Mouse (Mus musculus) bone marrow, adult 2 months (tissue): ENCODE measurements around the gene Dbndd2. TPM values are rescaled to one million over a fixed set of nuclear protein-coding genes. Genes with fewer than 3 reads are reported as not detected.

ENCODE experiments used
- H3K27ac ChIP-seq: fragments of 200-500 bp; 2 replicates; pipeline ENCODE4 v1.5.1; 2012; ENCODE audit warnings: low read depth, mild to moderate bottlenecking, control low read depth, inconsistent platforms, low read length; ENCODE audit not compliant: control insufficient read depth, poor library complexity, insufficient read depth
- H3K4me1 ChIP-seq: fragments of 200-500 bp; 2 replicates; pipeline ENCODE4 v1.6.1; 2011; ENCODE audit warnings: low read length; ENCODE audit not compliant: control insufficient read depth, insufficient read depth
- H3K4me3 ChIP-seq: fragments of 200-500 bp; replicated peaks from 2 replicates; pipeline ENCODE3; 2011; ENCODE audit warnings: mild to moderate bottlenecking, low read depth, low read length, control low read depth; ENCODE audit not compliant: control insufficient read depth
- CTCF ChIP-seq: fragments of 200-500 bp; IDR thresholded peaks from 2 replicates; pipeline ENCODE4 v1.5.1; 2011; ENCODE audit warnings: low read length, control low read depth; ENCODE audit not compliant: control insufficient read depth, insufficient read depth
- POLR2A ChIP-seq: fragments of 200-500 bp; IDR thresholded peaks from 2 replicates; pipeline ENCODE4 v1.6.1; 2011; ENCODE audit warnings: low read depth, mild to moderate bottlenecking, control low read depth, low read length, borderline replicate concordance; ENCODE audit not compliant: control insufficient read depth
- WGBS: fragments of 180-500 bp; shearing (Covaris S2); methylation state at CpG from one replicate; pipeline ENCODE4 v1.1.7; 2018; 5-methylcytosine and 5-hydroxymethylcytosine counted together
- polyA plus RNA-seq: library from polyadenylated mRNA; stranded (reverse); fragments of >200 nt; gene quantifications from 2 replicates; pipeline ENCODE4 v1.2.4, GENCODE M21; 2011; ENCODE audit warnings: low replicate concordance; ENCODE audit not compliant: missing spikeins, insufficient read depth, insufficient read length

Gene Dbndd2
- polyA plus RNA-seq, 1 experiment, result 7.5 TPM

DNA sequence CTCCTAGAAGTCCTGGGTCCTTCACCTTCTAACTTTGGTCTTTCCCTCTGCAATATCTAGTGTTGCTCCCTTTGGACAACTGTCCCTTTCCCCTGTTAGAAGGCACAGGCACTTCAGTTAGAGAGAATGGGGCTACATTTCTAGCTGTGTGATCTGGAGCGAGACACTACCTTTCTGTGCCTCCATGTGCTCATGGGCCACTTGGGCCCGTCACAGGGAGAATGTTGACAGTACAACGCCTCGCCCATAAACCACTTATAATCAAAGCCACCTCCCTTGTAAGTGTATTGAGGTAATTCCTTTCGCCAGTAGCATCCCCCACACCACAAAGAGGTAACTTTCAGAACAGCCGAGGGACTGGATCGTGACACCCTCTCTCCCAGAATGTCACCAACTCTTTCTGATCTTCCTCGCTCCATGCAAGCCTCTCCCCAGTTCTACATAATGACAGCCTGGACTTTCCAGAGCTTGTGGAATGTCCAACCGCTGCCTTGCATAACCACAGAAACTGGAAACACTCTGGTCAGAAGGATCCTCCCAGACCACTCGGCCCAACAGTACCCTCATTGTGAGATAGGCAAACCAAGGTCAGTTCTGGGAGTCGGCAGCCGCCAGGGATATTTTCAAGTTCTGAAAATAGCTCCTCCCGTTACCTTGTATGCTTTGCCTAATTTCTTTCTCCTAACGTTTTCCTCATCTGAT is 36.4 kb upstream of the Dbndd2 start:
- TF ChIP-seq CTCF (no peak), POLR2A (no peak)
- H3K4me3 ChIP-seq, result no peak overlapping the region
- 87% methylated on average over 14 of the region's 14 CpGs for WGBS
- H3K4me1 ChIP-seq, result no peaks in the 10 kb centered on the region
- no peak overlapping the region for H3K27ac ChIP-seq

DNA sequence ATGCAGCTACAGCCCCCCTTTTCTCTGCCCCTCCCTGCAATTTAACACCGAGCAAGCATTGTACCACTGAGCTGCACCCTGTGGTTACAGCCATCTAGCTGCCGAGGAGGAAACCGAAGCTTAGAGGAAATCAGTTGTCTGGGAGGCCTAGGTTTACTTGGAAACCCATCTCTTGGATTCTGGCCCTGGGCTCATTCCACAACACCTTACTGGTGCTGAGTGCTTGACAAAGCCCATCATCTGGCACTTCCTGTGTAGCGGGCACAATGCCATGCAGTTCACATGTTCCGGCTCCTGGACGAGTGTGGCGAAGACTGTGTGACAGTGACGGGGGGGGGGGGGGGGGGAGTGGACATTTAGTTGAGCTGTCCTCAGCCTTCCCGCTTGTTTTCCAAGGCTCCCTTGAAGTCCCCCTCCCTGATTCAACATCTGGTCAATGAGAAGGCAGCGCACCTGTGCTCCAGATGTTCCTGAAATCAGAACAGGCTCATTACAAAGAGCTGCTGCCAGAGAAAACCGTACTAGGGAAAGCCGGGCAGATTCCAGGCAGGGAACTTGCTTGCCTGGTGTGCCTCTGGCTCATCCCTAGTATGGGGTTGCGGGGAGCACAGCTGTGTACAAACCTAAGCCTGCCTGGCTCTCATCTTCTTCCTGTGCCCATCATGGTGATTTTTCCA is 33.8 kb upstream of the Dbndd2 start:
- 36% methylated on average over 13 of the region's 13 CpGs for WGBS
- H3K27ac ChIP-seq, result no peak overlapping the region
- TF ChIP-seq CTCF (no peak), POLR2A (no peak)
- H3K4me1 ChIP-seq, result no peaks in the 10 kb centered on the region; the same call in 1 of the 2 replicates
- H3K4me3 ChIP-seq, result no peak overlapping the region

DNA sequence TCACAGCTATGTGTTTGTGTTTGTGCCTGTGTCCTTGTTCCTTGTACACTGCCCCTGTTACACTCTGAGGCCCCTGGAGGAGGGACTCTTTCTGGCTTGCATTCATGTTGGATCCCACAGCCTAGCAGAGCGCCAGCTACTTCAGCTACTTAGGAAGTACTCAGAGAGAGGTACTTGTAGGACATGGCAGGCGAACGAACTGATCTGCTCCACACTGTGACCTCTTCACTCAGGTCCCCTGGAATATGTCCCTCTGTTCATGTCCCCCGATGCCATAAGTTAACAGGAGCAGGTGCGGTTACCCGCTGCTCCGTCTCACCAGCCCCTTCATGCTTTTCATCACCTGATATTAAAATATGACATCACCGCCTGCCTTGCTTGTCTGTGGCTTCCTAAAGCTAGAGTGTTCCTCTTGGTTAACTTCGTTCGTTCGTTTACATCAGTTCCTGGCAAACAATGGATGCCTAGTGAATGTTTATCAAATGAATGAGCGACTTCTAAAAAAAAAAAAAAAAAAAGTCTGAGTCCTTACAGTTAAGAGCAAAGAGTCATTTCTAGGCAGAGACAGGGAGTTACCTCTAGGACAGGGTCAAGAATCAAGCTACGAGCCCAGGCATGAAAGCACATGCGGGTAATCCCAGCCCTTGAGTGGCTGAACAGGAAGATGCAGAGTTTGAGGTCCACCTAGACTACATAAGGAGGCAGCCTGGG is 32.7 kb upstream of the Dbndd2 start:
- Histone ChIP-seq H3K4me3 (no peak overlapping the region), H3K4me1 (no peaks in the 10 kb centered on the region; the same call in 1 of the 2 replicates), H3K27ac (no peak overlapping the region)
- TF ChIP-seq POLR2A (no peak), CTCF (no peak)
- 73% methylated on average over 14 of the region's 14 CpGs for WGBS

DNA sequence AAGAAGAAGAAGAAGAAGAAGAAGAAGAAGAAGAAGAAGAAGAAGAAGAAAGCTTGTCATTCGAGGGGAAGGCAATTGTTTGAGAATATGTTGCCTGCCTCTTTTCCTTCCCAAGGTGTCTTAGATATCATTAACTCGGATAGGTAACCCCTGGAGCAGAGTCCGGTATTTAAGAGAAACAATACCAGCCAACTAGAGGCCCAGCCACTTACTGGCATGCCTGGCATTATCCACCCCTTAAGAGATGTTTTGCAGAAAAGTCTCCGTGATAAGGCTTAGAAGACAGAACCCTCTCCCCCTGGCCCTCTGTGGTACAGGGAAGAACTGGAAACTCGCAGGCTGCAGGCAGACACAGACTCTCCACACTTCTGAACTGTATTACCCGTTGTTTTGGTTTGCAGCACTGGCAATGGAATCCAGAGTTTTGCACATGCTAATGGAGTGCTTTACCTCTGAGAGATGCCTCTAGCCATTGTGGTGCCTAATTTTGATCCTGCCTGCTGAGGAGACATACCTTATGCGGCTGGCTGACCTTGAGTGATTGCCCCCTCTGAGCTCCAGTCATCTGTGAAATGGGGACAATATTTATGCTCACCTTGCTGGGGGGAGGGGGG is 31.9 kb upstream of the Dbndd2 start:
- TF ChIP-seq POLR2A (no peak), CTCF (no peak)
- Histone ChIP-seq H3K27ac (no peak overlapping the region), H3K4me3 (no peak overlapping the region), H3K4me1 (peaks cover 2% of the 10 kb centered on the region; the same call in 1 of the 2 replicates)
- 70% methylated on average over 7 of the region's 7 CpGs for WGBS

DNA sequence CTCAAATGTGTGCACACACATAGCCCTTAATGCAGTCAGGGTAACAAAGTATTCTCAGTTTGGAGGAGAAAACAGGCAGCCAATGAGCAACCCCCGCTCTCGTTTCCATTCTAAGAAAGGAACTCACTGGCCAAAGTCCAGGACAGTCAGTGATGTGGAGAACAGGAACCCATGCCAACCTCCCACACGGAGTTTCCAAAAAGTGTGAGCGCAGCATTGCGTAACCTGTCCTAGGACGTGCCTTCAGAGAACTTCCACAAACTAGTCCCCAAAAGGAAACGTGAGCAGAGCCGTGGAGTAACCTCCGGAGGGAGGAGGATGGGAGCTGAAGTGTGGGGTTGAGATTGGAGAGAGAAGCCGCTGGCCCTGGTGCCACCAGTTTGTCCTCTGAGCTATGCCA is 31.1 kb upstream of the Dbndd2 start:
- TF ChIP-seq CTCF, result no peak
- no peak for TF ChIP-seq POLR2A
- no peak overlapping the region for H3K27ac ChIP-seq

DNA sequence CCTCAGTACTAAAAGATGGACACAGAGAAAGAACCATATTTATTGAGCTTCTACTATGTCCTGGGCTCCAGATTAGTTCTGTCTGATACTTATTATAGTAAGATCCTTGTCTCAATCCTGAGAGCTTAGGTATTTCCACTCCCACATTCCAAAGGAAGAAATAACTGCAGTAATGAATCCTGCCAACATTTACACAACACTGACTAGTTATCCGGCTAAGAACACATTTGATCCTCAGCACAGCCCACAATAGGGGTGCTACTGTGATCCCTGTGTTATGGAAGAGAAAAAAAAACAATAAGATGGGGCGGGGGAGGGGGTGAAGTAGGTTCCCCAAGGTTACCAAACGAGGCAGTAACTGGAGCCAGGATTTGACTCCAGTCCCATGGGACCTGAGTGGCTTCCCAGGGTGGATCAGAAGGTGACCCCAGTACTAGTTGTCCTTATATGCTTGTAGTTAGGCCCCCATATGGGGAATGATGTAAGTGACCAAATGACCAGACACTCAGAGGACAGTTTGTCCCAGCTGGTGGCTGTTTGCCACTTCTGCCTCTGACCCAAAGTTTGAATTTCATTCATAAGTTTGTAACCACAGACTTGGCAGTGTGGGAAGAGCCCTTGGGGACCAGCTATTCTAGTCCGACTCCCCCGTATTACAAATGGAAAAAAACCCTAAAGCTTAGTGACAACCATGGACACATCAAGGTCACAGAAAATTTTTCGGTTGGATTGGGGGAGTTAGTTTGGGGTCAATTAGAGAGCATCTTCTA is 30.3 kb upstream of the Dbndd2 start:
- H3K27ac ChIP-seq, result no peak overlapping the region
- TF ChIP-seq CTCF (no peak), POLR2A (no peak)
- 63% methylated on average over 6 of the region's 6 CpGs for WGBS
- no peak overlapping the region for H3K4me3 ChIP-seq
- peaks cover 2% of the 10 kb centered on the region; the same call in 1 of the 2 replicates for H3K4me1 ChIP-seq

More for the DNA sequence above, 31.1 kb upstream of the Dbndd2 start:
- H3K4me1 ChIP-seq, result peaks cover 2% of the 10 kb centered on the region; the same call in 1 of the 2 replicates
- 33% methylated on average over 10 of the region's 10 CpGs for WGBS
- no peak overlapping the region for H3K4me3 ChIP-seq

DNA sequence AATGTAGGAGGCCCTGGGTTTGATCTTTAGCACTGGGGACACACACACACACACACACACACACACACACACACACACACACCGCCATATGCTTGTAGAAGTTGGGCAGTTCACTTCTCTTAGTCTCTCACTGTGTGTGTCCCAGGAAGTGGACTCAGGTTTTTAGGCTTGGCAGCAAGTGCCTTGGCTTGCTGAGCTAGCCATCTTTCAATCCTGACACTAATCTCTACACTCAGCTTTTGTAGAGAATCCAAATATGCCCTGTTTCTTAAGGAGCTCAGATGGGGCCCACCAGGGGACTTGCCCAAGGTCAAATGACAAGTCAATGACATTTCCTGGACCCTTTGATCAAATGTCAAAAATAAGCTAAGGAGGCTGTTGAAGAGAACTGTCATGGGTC is 29.5 kb upstream of the Dbndd2 start:
- Histone ChIP-seq H3K4me1 (peaks cover 2% of the 10 kb centered on the region; the same call in 1 of the 2 replicates), H3K27ac (no peak overlapping the region), H3K4me3 (no peak overlapping the region)
- TF ChIP-seq POLR2A, result no peak
- no peak for TF ChIP-seq CTCF
- 72% methylated on average over 1 of the region's 1 CpGs for WGBS
